Mouse (Mus musculus): ENCODE data around the gene Dnase1l3. TPM values are rescaled to one million over a fixed set of nuclear protein-coding genes. Genes with fewer than 3 reads are reported as not detected.
A peak's percentile ranks its signal among the peaks of the same experiment; 100 is the strongest.

Gene Dnase1l3
- polyA plus RNA-seq, 1 experiment from 2014 or later = 7.0 TPM

- WGBS = 55% methylated on average over 3 of the region's 3 CpGs
- no peak overlapping the region for H3K4me3 ChIP-seq
- H3K27me3 ChIP-seq = no peaks in the 10 kb centered on the region
- no peak overlapping the region for H3K4me2 ChIP-seq
- H3K27ac ChIP-seq = peak overlapping the region; percentile 67
- H3K36me3 ChIP-seq = peaks cover 68% of the 10 kb centered on the region
- no peaks in the 10 kb centered on the region for H3K9me3 ChIP-seq
- peaks cover 39% of the 10 kb centered on the region for H3K4me1 ChIP-seq
- ATAC-seq (ENCODE audit: insufficient number of reproducible peaks, low FRiP score, low TSS enrichment, low read depth) = 0 out of 2 replicates have a peak, but pooled peaks have one; percentile 5
- no peak overlapping the region for H3K9ac ChIP-seq
Observed at GRCm38 (mm10) chr14:7943801-7944135, 50.6 kb downstream of the Dnase1l3 start.

GRCm38 (mm10) chr14:7943101-7943800 is 51.1 kb downstream of the Dnase1l3 start:
- Histone ChIP-seq H3K36me3 (peaks cover 65% of the 10 kb centered on the region), H3K27me3 (no peaks in the 10 kb centered on the region), H3K9me3 (no peaks in the 10 kb centered on the region), H3K4me3 (no peak overlapping the region), H3K9ac (no peak overlapping the region), H3K27ac (peak overlapping the region; percentile 67), H3K4me2 (no peak overlapping the region), H3K4me1 (peaks cover 44% of the 10 kb centered on the region)
- 47% methylated on average over 7 of the region's 7 CpGs for WGBS
- peak; percentile 41; the same call in 1 of the 2 replicates for ATAC-seq (ENCODE audit: insufficient number of reproducible peaks, low FRiP score, low TSS enrichment, low read depth)

GRCm38 (mm10) chr14:7941413-7941812 is 53.0 kb downstream of the Dnase1l3 start:
- Histone ChIP-seq H3K4me1 (peaks cover 59% of the 10 kb centered on the region), H3K4me3 (no peak overlapping the region), H3K27me3 (no peaks in the 10 kb centered on the region), H3K9ac (no peak overlapping the region), H3K9me3 (no peaks in the 10 kb centered on the region), H3K27ac (no peak overlapping the region), H3K4me2 (no peak overlapping the region), H3K36me3 (peaks cover 58% of the 10 kb centered on the region)
- ATAC-seq (ENCODE audit: insufficient number of reproducible peaks, low FRiP score, low TSS enrichment, low read depth) = no peak
- 71% methylated on average over 5 of the region's 5 CpGs for WGBS

- Histone ChIP-seq H3K4me2 (no peak overlapping the region), H3K4me1 (peaks cover 58% of the 10 kb centered on the region), H3K27ac (peak overlapping the region; percentile 63), H3K9ac (no peak overlapping the region), H3K9me3 (no peaks in the 10 kb centered on the region), H3K27me3 (no peaks in the 10 kb centered on the region), H3K36me3 (peaks cover 55% of the 10 kb centered on the region), H3K4me3 (no peak overlapping the region)
- WGBS = 39% methylated on average over 19 of the region's 19 CpGs
- ATAC-seq (ENCODE audit: insufficient number of reproducible peaks, low FRiP score, low TSS enrichment, low read depth) = peak; percentile 21; the same call in 1 of the 2 replicates
Observed at GRCm38 (mm10) chr14:7938809-7939784, 55.3 kb downstream of the Dnase1l3 start.

GRCm38 (mm10) chr14:7937052-7937630 is 57.2 kb downstream of the Dnase1l3 start:
- Histone ChIP-seq H3K27ac (peak overlapping the region; percentile 47), H3K9ac (no peak overlapping the region)

GRCm38 (mm10) chr14:7934166-7934565 is 60.2 kb downstream of the Dnase1l3 start:
- 0 out of 2 replicates have a peak, but pooled peaks have one; percentile 9 for ATAC-seq (ENCODE audit: insufficient number of reproducible peaks, low FRiP score, low TSS enrichment, low read depth)
- H3K9ac ChIP-seq = no peak overlapping the region
- no peak overlapping the region for H3K4me3 ChIP-seq
- peak overlapping the region; percentile 61 for H3K27ac ChIP-seq
- no peak overlapping the region for H3K4me2 ChIP-seq
- WGBS = 74% methylated on average over 7 of the region's 7 CpGs
- H3K4me1 ChIP-seq = peaks cover 33% of the 10 kb centered on the region
- H3K27me3 ChIP-seq = no peaks in the 10 kb centered on the region
- no peaks in the 10 kb centered on the region for H3K9me3 ChIP-seq
- H3K36me3 ChIP-seq = peaks cover 75% of the 10 kb centered on the region

More at GRCm38 (mm10) chr14:7937052-7937630, 57.2 kb downstream of the Dnase1l3 start:
- Histone ChIP-seq H3K4me1 (peaks cover 45% of the 10 kb centered on the region), H3K9me3 (no peaks in the 10 kb centered on the region), H3K4me3 (no peak overlapping the region), H3K4me2 (no peak overlapping the region), H3K27me3 (no peaks in the 10 kb centered on the region), H3K36me3 (peaks cover 62% of the 10 kb centered on the region)
- 20% methylated on average over 17 of the region's 17 CpGs for WGBS
- no peak for ATAC-seq (ENCODE audit: insufficient number of reproducible peaks, low FRiP score, low TSS enrichment, low read depth)

- H3K36me3 ChIP-seq = peaks cover 86% of the 10 kb centered on the region
- H3K27me3 ChIP-seq = no peaks in the 10 kb centered on the region
- no peak overlapping the region for H3K4me2 ChIP-seq
- WGBS = 90% methylated on average over 4 of the region's 4 CpGs
- no peak overlapping the region for H3K27ac ChIP-seq
- H3K4me3 ChIP-seq = no peak overlapping the region
- H3K9ac ChIP-seq = no peak overlapping the region
- no peak for ATAC-seq (ENCODE audit: insufficient number of reproducible peaks, low FRiP score, low TSS enrichment, low read depth)
- H3K9me3 ChIP-seq = no peaks in the 10 kb centered on the region
- H3K4me1 ChIP-seq = peaks cover 16% of the 10 kb centered on the region; the same call in 1 of the 2 replicates
Observed at GRCm38 (mm10) chr14:7932151-7932550, 62.2 kb downstream of the Dnase1l3 start.

GRCm38 (mm10) chr14:7929029-7929428 is 65.3 kb downstream of the Dnase1l3 start:
- no peak overlapping the region for H3K27ac ChIP-seq
- peaks cover 6% of the 10 kb centered on the region; the same call in 1 of the 2 replicates for H3K4me1 ChIP-seq
- WGBS = 81% methylated on average over 7 of the region's 7 CpGs
- H3K27me3 ChIP-seq = no peaks in the 10 kb centered on the region
- H3K4me2 ChIP-seq = no peak overlapping the region
- H3K4me3 ChIP-seq = no peak overlapping the region
- peaks cover 85% of the 10 kb centered on the region for H3K36me3 ChIP-seq
- no peaks in the 10 kb centered on the region for H3K9me3 ChIP-seq
- no peak overlapping the region for H3K9ac ChIP-seq
- no peak for ATAC-seq (ENCODE audit: insufficient number of reproducible peaks, low FRiP score, low TSS enrichment, low read depth)

- no peak overlapping the region for H3K4me2 ChIP-seq
- no peak overlapping the region for H3K9ac ChIP-seq
- no peaks in the 10 kb centered on the region for H3K27me3 ChIP-seq
- ATAC-seq (ENCODE audit: insufficient number of reproducible peaks, low FRiP score, low TSS enrichment, low read depth) = no peak
- no peaks in the 10 kb centered on the region for H3K9me3 ChIP-seq
- peaks cover 1% of the 10 kb centered on the region; the same call in 1 of the 2 replicates for H3K4me1 ChIP-seq
- H3K36me3 ChIP-seq = peaks cover 85% of the 10 kb centered on the region
- no peak overlapping the region for H3K4me3 ChIP-seq
- WGBS = 57% methylated on average over 1 of the region's 1 CpGs
- no peak overlapping the region for H3K27ac ChIP-seq
Observed at GRCm38 (mm10) chr14:7928362-7928761, 66.0 kb downstream of the Dnase1l3 start.

GRCm38 (mm10) chr14:7923635-7924034 is 70.7 kb downstream of the Dnase1l3 start:
- Histone ChIP-seq H3K27me3 (no peaks in the 10 kb centered on the region), H3K9ac (no peak overlapping the region), H3K4me2 (no peak overlapping the region), H3K9me3 (no peaks in the 10 kb centered on the region), H3K27ac (no peak overlapping the region), H3K4me3 (no peak overlapping the region), H3K36me3 (peaks cover 76% of the 10 kb centered on the region), H3K4me1 (no peaks in the 10 kb centered on the region)
- ATAC-seq (ENCODE audit: insufficient number of reproducible peaks, low FRiP score, low TSS enrichment, low read depth) = no peak

GRCm38 (mm10) chr14:7921459-7921858 is 72.9 kb downstream of the Dnase1l3 start:
- no peaks in the 10 kb centered on the region for H3K4me1 ChIP-seq
- no peak overlapping the region for H3K9ac ChIP-seq
- H3K27ac ChIP-seq = no peak overlapping the region
- no peaks in the 10 kb centered on the region for H3K9me3 ChIP-seq
- no peaks in the 10 kb centered on the region for H3K27me3 ChIP-seq
- 72% methylated on average over 5 of the region's 5 CpGs for WGBS
- ATAC-seq (ENCODE audit: insufficient number of reproducible peaks, low FRiP score, low TSS enrichment, low read depth) = no peak
- no peak overlapping the region for H3K4me2 ChIP-seq
- no peak overlapping the region for H3K4me3 ChIP-seq
- H3K36me3 ChIP-seq = peaks cover 84% of the 10 kb centered on the region

Measured in limb, embryonic 15.5 days (tissue).